Mouse (Mus musculus) central nervous system, embryonic 14 days (tissue): ENCODE measurements around the gene Rassf1. TPM values are rescaled to one million over a fixed set of nuclear protein-coding genes. Genes with fewer than 3 reads are reported as not detected.

Experiments
- polyA plus RNA-seq: library from polyadenylated mRNA; depleted of rRNA; stranded (reverse); fragments of >200 nt; gene quantifications from 2 replicates; pipeline ENCODE4 v1.2.3, GENCODE M21; 2012; rRNA removed

The Rassf1 gene
- polyA plus RNA-seq, result 34.2 and 44.6 TPM in 2 replicates

DNA sequence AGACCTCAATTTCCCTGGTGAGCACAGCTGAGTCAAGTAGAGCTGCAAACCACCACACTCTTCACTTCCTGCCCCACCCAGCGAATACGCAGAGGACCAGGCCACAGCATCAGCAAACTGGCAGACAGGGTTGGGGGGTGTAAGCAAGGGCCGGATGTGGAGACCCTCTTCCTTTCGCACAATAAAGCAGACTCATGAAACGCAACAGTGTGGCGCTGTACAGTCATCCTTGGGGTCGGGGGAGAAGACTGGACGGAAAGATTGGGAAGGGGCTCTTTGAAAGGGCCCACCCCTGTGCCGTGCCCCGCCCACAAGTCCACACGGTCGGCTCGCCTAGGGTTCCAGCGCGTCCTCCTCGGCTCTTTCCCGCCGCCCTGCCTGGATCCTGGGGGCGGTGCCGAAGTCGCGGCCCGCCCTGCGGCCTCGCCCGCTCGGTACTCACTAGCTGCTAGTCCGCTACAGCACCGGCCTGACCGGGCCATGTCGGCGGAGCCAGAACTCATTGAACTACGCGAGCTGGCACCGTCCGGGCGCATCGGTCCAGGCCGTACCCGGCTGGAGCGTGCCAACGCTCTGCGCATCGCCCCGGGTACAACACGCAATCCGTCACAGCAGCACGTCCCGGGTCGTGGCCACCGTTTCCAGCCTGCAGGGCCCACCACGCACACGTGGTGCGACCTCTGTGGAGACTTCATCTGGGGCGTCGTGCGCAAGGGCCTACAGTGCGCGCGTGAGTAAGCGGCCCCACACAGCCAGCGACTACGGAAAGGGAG lies at the start of gene Rassf1:
Gene Rassf1 (plus strand): TSS at position 439 of the 773 bp plus-strand sequence.

DNA sequence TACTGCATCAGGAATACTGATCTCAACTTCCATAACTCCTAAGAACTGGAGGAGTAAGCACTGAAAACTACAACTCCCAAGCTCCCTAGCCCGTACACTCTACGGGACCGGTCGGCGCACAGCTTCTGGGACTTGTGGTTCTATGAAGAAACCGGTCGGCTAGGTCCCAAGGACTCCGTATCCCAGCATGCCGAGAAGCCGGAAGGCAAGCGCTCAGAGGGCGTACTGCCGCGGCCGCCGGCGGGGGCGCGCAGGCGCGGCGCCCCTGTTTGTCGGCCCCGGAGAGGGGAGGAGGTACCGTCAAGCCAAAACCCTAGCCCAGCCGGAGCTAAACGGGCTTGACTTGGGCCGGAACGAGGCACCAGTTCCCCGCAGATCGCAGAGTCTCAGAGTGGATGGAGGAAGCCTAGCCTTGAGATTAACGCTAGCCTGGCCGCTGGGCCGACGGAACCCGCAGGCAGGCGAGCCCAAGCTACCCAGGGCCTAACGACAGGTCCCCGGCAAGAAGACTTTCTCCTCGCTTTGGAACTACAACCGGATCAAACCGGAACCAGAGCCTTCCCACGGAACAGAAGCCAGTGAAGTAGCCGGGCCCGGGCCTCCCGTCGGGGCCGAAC lies 17.5 kb upstream of the Rassf1 start, which contains the start of gene Tmem115:
Gene Tmem115 (plus strand): TSS at position 155 of the 617 bp plus-strand sequence.

GRCm38 (mm10) chr9:107541474-107542351 lies 9.6 kb upstream of the Rassf1 start, which contains the start of the genes Cyb561d2 and Nprl2:
Gene Cyb561d2 (minus strand): TSS chr9:107542193.
Gene Nprl2 (plus strand): TSS chr9:107542226.

GRCm38 (mm10) chr9:107547026-107547425 lies 4.3 kb upstream of the Rassf1 start, which contains the start of gene Zmynd10:
Gene Zmynd10 (plus strand): TSS chr9:107547298.

DNA sequence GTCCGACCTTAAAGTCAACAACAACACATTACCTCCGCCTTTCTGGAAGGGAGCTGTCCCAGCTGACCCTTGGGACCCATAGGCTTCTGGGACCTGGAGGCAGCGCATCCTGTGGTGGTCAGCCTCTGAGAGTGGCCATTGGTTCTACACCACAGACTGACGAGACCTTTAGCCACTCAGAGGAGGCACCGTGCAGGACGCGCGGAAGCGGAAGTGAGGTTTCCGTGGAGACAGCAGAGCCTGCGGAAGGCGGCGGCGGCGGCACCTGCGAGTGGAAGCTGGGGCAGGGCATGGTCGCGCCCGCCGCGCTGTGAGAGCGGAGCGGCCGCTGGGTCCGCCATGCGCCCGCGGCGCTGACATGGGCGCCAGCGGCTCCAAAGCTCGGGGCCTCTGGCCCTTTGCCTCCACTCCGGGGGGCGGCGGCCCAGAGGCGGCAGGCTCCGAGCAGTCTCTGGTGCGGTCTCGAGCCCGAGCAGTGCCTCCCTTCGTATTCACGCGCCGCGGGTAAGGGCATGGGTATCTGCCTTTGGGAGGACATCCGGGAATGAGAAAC lies 11.8 kb downstream of the Rassf1 start, which contains the start of gene Tusc2:
Gene Tusc2 (plus strand): TSS at position 227 of the 553 bp plus-strand sequence.

GRCm38 (mm10) chr9:107567702-107568319 lies 16.5 kb downstream of the Rassf1 start, which contains the start of gene Hyal2:
Gene Hyal2 (plus strand): TSS chr9:107567945.

DNA sequence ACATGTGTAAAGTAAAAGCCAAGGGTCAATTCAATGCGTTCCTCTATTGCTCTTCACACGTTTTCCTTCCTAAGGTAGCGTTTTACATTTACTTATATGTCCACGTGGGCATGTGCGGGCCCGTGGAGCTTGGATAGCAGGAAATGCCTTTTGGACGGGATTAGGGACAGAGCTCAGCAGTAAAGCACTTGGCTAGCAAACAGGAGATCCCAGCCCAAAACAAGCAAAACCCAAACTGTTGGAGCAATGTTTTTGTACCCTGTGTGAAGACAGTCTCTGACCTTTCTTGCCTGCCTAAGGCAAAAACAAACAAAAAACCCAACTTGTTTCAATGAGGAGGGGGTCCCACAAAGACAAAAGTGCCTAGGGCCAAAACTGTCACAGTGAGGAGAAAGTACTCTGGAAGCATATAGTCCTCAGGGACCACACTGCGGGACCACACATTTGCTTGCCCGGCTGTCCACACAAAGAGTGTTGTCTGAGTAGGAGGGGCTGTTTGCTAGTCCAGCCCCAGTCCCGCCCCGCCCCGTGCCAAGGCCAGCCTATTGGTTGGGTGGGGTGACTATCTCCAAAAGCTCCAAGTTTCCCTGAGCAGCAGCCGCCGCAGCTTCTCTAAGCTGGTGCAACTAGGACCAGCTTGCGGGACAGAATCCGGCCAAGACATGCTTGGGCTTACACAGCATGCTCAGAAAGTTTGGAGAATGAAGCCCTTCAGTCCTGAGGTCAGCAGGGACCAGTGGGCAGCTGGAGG lies 25.2 kb downstream of the Rassf1 start, which contains the start of gene Hyal1:
Gene Hyal1 (plus strand): TSS at position 571 of the 751 bp plus-strand sequence.

DNA sequence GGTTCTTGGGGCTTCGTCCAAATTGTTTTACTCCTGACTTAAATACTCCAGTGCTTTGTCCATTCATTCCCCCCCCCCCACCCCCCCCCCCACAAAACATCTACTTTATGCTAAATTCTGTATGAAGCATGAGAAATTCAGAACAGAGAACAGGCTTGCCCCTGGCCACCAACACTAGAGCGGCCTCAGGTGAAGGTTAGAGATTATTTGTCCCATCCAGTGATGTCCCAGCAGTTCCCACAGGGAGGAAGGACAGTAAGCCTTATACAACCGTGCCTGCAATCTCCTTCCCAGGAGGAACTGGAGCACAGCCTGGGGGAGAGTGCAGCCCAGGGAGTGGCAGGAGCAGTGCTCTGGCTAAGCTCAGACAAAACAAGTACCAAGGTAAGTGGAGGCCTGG lies 27.2 kb downstream of the Rassf1 start, which contains the start of gene Naa80:
Gene Naa80 (plus strand): TSS at position 301 of the 400 bp plus-strand sequence.

DNA sequence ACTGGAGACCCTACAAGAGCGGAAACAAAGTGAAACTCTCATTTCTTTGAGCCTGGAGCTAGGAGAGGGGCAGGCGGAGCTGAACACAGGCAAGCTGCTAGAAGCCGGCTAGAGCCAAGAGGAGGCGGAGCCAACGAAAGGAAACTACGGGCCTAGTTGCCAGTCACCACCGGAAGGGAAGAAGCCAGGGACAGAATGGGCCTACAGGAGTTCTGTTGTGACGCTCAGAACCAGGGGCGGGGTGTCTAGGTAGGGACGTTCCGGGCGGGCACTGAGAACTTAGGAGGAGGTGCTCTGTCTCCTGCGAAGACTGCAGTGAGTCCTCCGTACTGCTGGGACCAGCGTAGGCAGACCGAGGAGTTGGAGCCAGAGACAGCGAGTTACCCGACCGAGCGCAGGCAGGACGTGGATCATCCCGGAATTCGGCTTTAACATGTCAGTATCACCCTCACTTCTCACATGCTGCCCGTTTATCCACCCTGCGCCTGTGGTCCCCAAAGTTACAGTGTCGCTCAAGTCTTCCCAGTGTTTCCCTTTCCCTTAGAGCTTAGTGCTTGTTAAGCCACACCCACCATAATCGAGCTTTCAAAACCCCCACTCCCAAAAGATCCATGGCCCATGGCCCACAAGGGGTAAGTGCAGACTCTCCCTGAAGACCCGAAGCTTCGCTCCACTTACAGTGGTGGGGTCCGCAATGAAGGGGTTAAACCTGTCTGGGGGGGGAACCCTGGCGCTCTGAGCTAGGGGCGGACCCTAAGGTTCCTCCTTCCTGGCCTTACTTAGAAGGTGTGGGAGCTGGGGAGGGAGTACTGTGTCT lies 29.4 kb downstream of the Rassf1 start, which contains the start of gene Hyal3:
Gene Hyal3 (plus strand): TSS at position 318 of the 817 bp plus-strand sequence.

DNA sequence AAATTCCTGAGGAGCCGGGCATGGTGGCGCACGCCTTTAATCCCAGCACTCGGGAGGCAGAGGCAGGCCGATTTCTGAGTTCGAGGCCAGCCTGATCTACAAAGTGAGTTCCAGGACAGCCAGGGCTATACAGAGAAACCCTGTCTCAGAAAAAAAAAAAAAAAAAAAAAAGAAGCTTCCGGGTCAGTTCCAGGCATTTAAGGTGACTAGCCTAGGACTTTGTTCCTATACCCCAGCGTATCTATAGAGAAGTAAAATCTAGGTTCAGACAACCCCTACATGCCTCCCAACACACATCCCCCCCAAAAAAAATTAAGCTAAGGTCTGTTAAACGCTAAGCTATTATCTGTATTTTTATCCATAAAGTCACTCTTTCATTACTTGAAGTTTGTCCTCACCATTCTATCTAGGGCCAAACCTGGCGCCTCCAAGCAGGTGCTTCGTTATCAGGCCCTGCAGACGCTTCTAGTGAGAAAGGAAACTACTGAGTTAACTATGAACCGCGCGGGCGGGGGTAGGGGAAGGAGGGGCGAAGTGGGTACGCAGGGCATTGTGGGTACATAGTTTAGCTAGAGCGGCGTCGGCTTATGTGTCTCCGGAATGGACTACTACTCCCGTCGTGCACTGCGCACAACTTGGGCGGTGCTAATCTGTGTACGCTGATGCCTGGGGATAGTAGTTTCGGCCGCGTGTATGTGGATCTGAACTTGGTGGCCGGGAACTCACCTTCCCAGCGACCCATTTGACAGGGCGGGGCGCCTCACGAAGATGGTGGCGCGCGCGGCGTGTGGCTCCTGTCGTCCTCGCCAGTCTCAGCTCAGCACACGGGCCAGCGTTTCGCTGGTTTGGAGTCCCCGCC lies 35.8 kb downstream of the Rassf1 start, which contains the start of gene Ifrd2:
Gene Ifrd2 (plus strand): TSS at position 669 of the 859 bp plus-strand sequence.

DNA sequence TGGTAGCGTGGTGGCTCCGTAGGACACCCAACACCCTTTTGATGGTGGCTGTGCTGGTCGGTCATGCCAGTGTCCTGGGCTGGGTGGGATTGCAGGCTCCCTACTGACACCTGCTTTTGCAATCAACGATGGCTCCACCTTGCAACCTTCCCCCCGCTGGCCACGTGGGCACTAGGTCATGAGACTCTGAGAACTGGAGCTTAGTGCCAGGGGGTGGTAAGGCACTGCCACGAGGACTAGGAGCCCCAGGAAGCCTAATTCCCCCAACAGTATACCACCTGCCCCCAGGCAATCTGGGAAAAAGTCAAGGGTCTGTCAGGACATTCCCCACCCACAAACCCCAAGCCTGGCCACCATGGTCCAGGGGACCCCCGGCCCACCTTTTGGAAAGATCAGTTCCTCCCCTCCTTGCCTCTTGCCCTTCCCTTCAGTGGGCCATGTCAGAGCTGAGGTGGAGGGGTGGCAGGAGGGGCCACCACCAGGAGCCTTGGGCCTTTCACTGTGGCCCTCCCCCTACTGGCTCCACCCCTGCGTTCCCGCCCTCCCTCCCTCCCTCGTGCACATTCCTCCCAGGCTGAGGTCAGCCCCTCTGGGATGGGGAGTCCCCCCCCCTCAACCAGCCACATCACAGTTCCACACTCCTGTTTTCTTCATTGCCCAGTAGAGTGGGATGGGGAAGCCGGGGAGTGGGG lies 57.5 kb downstream of the Rassf1 start, which contains the start of gene Sema3b:
Gene Sema3b (minus strand): TSS at position 489 of the 692 bp plus-strand sequence.

Other genes starting within 250 kb of the Rassf1 start
- gene Hemk1, start 213.2 kb upstream of the Rassf1 start, polyA plus RNA-seq, result 31.8 and 32.4 TPM in 2 replicates
- gene 6430571L13Rik, start 211.0 kb upstream of the Rassf1 start, polyA plus RNA-seq, result 5.8 and 6.4 TPM in 2 replicates
- 82.6 and 102 TPM in 2 replicates for gene Cacna2d2, start 151.9 kb upstream of the Rassf1 start, polyA plus RNA-seq
- gene Tmem115, start 17.6 kb upstream of the Rassf1 start, polyA plus RNA-seq, result 32.8 and 33.5 TPM in 2 replicates
- gene Cyb561d2, start 9.4 kb upstream of the Rassf1 start, polyA plus RNA-seq, result 27.6 and 30.1 TPM in 2 replicates
- gene Nprl2, start 9.3 kb upstream of the Rassf1 start, polyA plus RNA-seq, result 78.8 and 83.5 TPM in 2 replicates
- 5.8 and 7.0 TPM in 2 replicates for gene Zmynd10, start 4.3 kb upstream of the Rassf1 start, polyA plus RNA-seq
- 78.2 and 82.7 TPM in 2 replicates for gene Tusc2, start 11.7 kb downstream of the Rassf1 start, polyA plus RNA-seq
- 62.7 and 63.0 TPM in 2 replicates for gene Hyal2, start 16.4 kb downstream of the Rassf1 start, polyA plus RNA-seq
- 4.3 and 4.8 TPM in 2 replicates for gene Hyal1, start 25.4 kb downstream of the Rassf1 start, polyA plus RNA-seq
- gene Naa80, start 27.3 kb downstream of the Rassf1 start, polyA plus RNA-seq, result 26.0 and 30.3 TPM in 2 replicates
- 1.2 and 1.3 TPM in 2 replicates for gene Hyal3, start 29.3 kb downstream of the Rassf1 start, polyA plus RNA-seq
- 24.6 and 30.0 TPM in 2 replicates for gene Ifrd2, start 36.1 kb downstream of the Rassf1 start, polyA plus RNA-seq
- gene Sema3b, start 57.7 kb downstream of the Rassf1 start, polyA plus RNA-seq, result 5.2 and 9.8 TPM in 2 replicates
- 454 and 485 TPM in 2 replicates for gene Gnai2, start 83.8 kb downstream of the Rassf1 start, polyA plus RNA-seq
- 60.5 and 67.7 TPM in 2 replicates for gene Slc38a3, start 118.0 kb downstream of the Rassf1 start, polyA plus RNA-seq
- gene Gnat1, start 128.2 kb downstream of the Rassf1 start, polyA plus RNA-seq, result 0.13 and 0.43 TPM in 2 replicates
- 112 and 151 TPM in 2 replicates for gene Sema3f, start 158.9 kb downstream of the Rassf1 start, polyA plus RNA-seq
- 205 and 224 TPM in 2 replicates for gene Rbm5, start 219.4 kb downstream of the Rassf1 start, polyA plus RNA-seq